Mouse (Mus musculus): Measurements from ENCODE around the gene Aldh1a7.

The Aldh1a7 gene

GRCm38 (mm10) chr19:20727381-20727780 is at the start of gene Aldh1a7:
Gene Aldh1a7, minus strand, starts transcription at chr19:20727562.
- Histone ChIP-seq H3K36me3 (ENCODE audit: control insufficient read depth, insufficient read depth, low read length, poor library complexity, severe bottlenecking) (no peaks in the 10 kb centered on the region), H3K27me3 (ENCODE audit: control insufficient read depth, insufficient read depth, low read length, poor library complexity, severe bottlenecking) (no peaks in the 10 kb centered on the region)
- no peak for DNase-seq (ENCODE audit: low read depth, low spot score)

GRCm38 (mm10) chr19:20775681-20776080 is 48.3 kb upstream of the Aldh1a7 start:
- Histone ChIP-seq H3K36me3 (ENCODE audit: control insufficient read depth, insufficient read depth, low read length, poor library complexity, severe bottlenecking) (no peaks in the 10 kb centered on the region), H3K27me3 (ENCODE audit: control insufficient read depth, insufficient read depth, low read length, poor library complexity, severe bottlenecking) (no peaks in the 10 kb centered on the region)
- DNase-seq (ENCODE audit: low read depth, low spot score) = no peak

GRCm38 (mm10) chr19:20773941-20774340 is 46.6 kb upstream of the Aldh1a7 start:
- Histone ChIP-seq H3K27me3 (ENCODE audit: control insufficient read depth, insufficient read depth, low read length, poor library complexity, severe bottlenecking) (no peaks in the 10 kb centered on the region), H3K36me3 (ENCODE audit: control insufficient read depth, insufficient read depth, low read length, poor library complexity, severe bottlenecking) (no peaks in the 10 kb centered on the region)
- no peak for DNase-seq (ENCODE audit: low read depth, low spot score)

GRCm38 (mm10) chr19:20764214-20764613 is 36.9 kb upstream of the Aldh1a7 start:
- no peaks in the 10 kb centered on the region for H3K27me3 ChIP-seq (ENCODE audit: control insufficient read depth, insufficient read depth, low read length, poor library complexity, severe bottlenecking)
- H3K36me3 ChIP-seq (ENCODE audit: control insufficient read depth, insufficient read depth, low read length, poor library complexity, severe bottlenecking) = no peaks in the 10 kb centered on the region
- peak; percentile 34 for DNase-seq (ENCODE audit: low read depth, low spot score)

GRCm38 (mm10) chr19:20761675-20762426 is 34.5 kb upstream of the Aldh1a7 start:
- no peaks in the 10 kb centered on the region for H3K27me3 ChIP-seq (ENCODE audit: control insufficient read depth, insufficient read depth, low read length, poor library complexity, severe bottlenecking)
- no peaks in the 10 kb centered on the region for H3K36me3 ChIP-seq (ENCODE audit: control insufficient read depth, insufficient read depth, low read length, poor library complexity, severe bottlenecking)
- DNase-seq (ENCODE audit: low read depth, low spot score) = no peak

GRCm38 (mm10) chr19:20761119-20761518 is 33.8 kb upstream of the Aldh1a7 start:
- no peaks in the 10 kb centered on the region for H3K27me3 ChIP-seq (ENCODE audit: control insufficient read depth, insufficient read depth, low read length, poor library complexity, severe bottlenecking)
- DNase-seq (ENCODE audit: low read depth, low spot score) = no peak
- H3K36me3 ChIP-seq (ENCODE audit: control insufficient read depth, insufficient read depth, low read length, poor library complexity, severe bottlenecking) = no peaks in the 10 kb centered on the region

GRCm38 (mm10) chr19:20744630-20745029 is 17.3 kb upstream of the Aldh1a7 start:
- no peak for DNase-seq (ENCODE audit: low read depth, low spot score)
- Histone ChIP-seq H3K36me3 (ENCODE audit: control insufficient read depth, insufficient read depth, low read length, poor library complexity, severe bottlenecking) (no peaks in the 10 kb centered on the region), H3K27me3 (ENCODE audit: control insufficient read depth, insufficient read depth, low read length, poor library complexity, severe bottlenecking) (no peaks in the 10 kb centered on the region)

- DNase-seq (ENCODE audit: low read depth, low spot score) = no peak
- Histone ChIP-seq H3K36me3 (ENCODE audit: control insufficient read depth, insufficient read depth, low read length, poor library complexity, severe bottlenecking) (no peaks in the 10 kb centered on the region), H3K27me3 (ENCODE audit: control insufficient read depth, insufficient read depth, low read length, poor library complexity, severe bottlenecking) (no peaks in the 10 kb centered on the region)
Observed at GRCm38 (mm10) chr19:20728278-20728677, 916 bp upstream of the Aldh1a7 start.

- no peaks in the 10 kb centered on the region for H3K27me3 ChIP-seq (ENCODE audit: control insufficient read depth, insufficient read depth, low read length, poor library complexity, severe bottlenecking)
- no peak for DNase-seq (ENCODE audit: low read depth, low spot score)
- no peaks in the 10 kb centered on the region for H3K36me3 ChIP-seq (ENCODE audit: control insufficient read depth, insufficient read depth, low read length, poor library complexity, severe bottlenecking)
Observed at GRCm38 (mm10) chr19:20722913-20723312, 4.4 kb downstream of the Aldh1a7 start.

- DNase-seq (ENCODE audit: low read depth, low spot score) = no peak
- H3K27me3 ChIP-seq (ENCODE audit: control insufficient read depth, insufficient read depth, low read length, poor library complexity, severe bottlenecking) = no peaks in the 10 kb centered on the region
Observed at GRCm38 (mm10) chr19:20720298-20720697, 7.1 kb downstream of the Aldh1a7 start.

GRCm38 (mm10) chr19:20715617-20716016 is 11.7 kb downstream of the Aldh1a7 start:
- Histone ChIP-seq H3K36me3 (ENCODE audit: control insufficient read depth, insufficient read depth, low read length, poor library complexity, severe bottlenecking) (no peaks in the 10 kb centered on the region), H3K27me3 (ENCODE audit: control insufficient read depth, insufficient read depth, low read length, poor library complexity, severe bottlenecking) (no peaks in the 10 kb centered on the region)
- DNase-seq (ENCODE audit: low read depth, low spot score) = no peak

More at GRCm38 (mm10) chr19:20720298-20720697, 7.1 kb downstream of the Aldh1a7 start:
- H3K36me3 ChIP-seq (ENCODE audit: control insufficient read depth, insufficient read depth, low read length, poor library complexity, severe bottlenecking) = no peaks in the 10 kb centered on the region

- Histone ChIP-seq H3K36me3 (ENCODE audit: control insufficient read depth, insufficient read depth, low read length, poor library complexity, severe bottlenecking) (no peaks in the 10 kb centered on the region), H3K27me3 (ENCODE audit: control insufficient read depth, insufficient read depth, low read length, poor library complexity, severe bottlenecking) (no peaks in the 10 kb centered on the region)
- DNase-seq (ENCODE audit: low read depth, low spot score) = no peak
Observed at GRCm38 (mm10) chr19:20715093-20715492, 12.3 kb downstream of the Aldh1a7 start.

GRCm38 (mm10) chr19:20714543-20714942 is 12.8 kb downstream of the Aldh1a7 start:
- H3K27me3 ChIP-seq (ENCODE audit: control insufficient read depth, insufficient read depth, low read length, poor library complexity, severe bottlenecking) = no peaks in the 10 kb centered on the region
- no peak for DNase-seq (ENCODE audit: low read depth, low spot score)
- H3K36me3 ChIP-seq (ENCODE audit: control insufficient read depth, insufficient read depth, low read length, poor library complexity, severe bottlenecking) = no peaks in the 10 kb centered on the region

- DNase-seq (ENCODE audit: low read depth, low spot score) = no peak
- no peaks in the 10 kb centered on the region for H3K27me3 ChIP-seq (ENCODE audit: control insufficient read depth, insufficient read depth, low read length, poor library complexity, severe bottlenecking)
- no peaks in the 10 kb centered on the region for H3K36me3 ChIP-seq (ENCODE audit: control insufficient read depth, insufficient read depth, low read length, poor library complexity, severe bottlenecking)
Observed at GRCm38 (mm10) chr19:20707159-20707558, 20.2 kb downstream of the Aldh1a7 start.

- no peaks in the 10 kb centered on the region for H3K36me3 ChIP-seq (ENCODE audit: control insufficient read depth, insufficient read depth, low read length, poor library complexity, severe bottlenecking)
- DNase-seq (ENCODE audit: low read depth, low spot score) = no peak
- no peaks in the 10 kb centered on the region for H3K27me3 ChIP-seq (ENCODE audit: control insufficient read depth, insufficient read depth, low read length, poor library complexity, severe bottlenecking)
Observed at GRCm38 (mm10) chr19:20706747-20707146, 20.6 kb downstream of the Aldh1a7 start.

GRCm38 (mm10) chr19:20702074-20702473 is 25.3 kb downstream of the Aldh1a7 start:
- no peaks in the 10 kb centered on the region for H3K36me3 ChIP-seq (ENCODE audit: control insufficient read depth, insufficient read depth, low read length, poor library complexity, severe bottlenecking)
- no peak for DNase-seq (ENCODE audit: low read depth, low spot score)
- H3K27me3 ChIP-seq (ENCODE audit: control insufficient read depth, insufficient read depth, low read length, poor library complexity, severe bottlenecking) = no peaks in the 10 kb centered on the region
